Mouse (Mus musculus): ENCODE measurements around the gene Gm8108. TPM values are rescaled to one million over a fixed set of nuclear protein-coding genes. Genes with fewer than 3 reads are reported as not detected.
"Not testable (repeated sequence)": the region's sequence is repeated elsewhere in the genome, so short reads cannot be mapped to it uniquely, and the experiment has no call there.

Gene Gm8108
- total RNA-seq (2021), result 1 to 10 TPM; 2.3 to 3.9 TPM
- long read RNA-seq, experiment 1, partial matches to known transcripts, result 1 of 7 reads
- long read RNA-seq, experiment 1, other reads (novel, unspliced or antisense), result 6 of 7 reads
- long read RNA-seq, experiment 2, partial matches to known transcripts, result 0 of 3 reads
- long read RNA-seq, experiment 2, other reads (novel, unspliced or antisense), result 3 of 3 reads

DNA sequence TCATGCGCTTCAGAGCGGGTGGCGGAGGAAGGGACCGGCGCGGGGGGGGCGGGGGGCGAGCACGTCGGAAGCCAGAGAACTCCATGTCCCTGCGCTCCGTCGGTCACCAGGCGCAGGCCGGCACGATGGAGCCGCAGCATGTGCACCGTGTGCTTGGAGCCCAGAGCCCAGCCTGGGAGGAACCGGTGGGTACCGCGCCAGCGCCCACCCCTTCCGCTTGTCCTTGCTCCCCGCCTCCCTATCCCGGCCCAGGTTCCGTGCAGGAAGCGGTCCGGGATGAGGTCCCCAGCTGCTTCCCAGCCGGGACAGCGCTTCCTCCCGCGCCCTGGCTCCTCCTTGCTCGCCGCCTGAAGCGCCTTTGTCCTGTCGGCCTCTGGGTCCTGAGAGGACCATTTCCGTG lies at the start of gene Gm8108:
Gm8108 (plus strand) TSS at position 101 of the 400 bp plus-strand sequence.
- not testable (repeated sequence) for DNase-seq (ENCODE audit: low spot score in 2 of 2)

DNA sequence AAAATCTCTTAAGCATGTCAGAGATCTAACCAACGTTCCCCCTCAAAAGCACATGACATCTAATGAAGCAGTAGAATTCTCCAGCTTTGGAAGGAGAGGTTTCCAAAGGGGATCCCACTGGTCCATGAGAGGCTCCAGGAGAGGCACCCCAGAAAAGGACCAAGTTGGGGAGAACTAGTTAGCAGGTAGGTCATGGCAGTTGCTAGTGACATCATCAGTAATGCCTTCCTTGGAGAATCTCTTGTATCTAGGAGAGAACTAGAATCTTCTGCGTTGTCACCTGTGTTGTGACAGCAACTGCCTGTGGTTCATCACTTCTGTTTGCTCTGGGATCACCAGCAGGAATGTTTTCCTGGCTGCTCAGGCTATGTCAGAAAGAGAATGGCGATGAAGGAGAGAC lies 26.5 kb upstream of the Gm8108 start, which contains the start of gene Gm3115:
Gm3115 (plus strand) TSS at position 301 of the 400 bp plus-strand sequence.
- DNase-seq (ENCODE audit: low spot score in 2 of 2), result not testable (repeated sequence)

DNA sequence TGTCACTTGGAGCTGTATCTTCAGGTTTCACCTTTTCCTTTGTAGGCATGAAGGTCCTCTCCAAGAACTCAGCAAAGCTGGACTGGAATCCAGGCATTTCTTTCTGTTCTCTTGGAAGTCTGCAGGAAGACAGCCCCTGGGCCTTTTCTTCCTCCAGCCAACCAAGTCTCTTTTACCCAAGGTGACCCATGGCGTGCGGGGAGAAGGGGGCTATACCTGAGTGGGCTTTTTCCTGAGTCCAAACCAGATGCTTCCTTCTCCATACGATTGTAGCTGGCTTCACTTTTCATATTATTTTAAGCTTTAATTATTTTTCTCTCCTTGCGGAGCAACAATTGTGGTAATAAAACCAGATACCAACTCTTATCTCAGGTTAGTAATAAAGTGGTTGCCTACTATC lies 31.3 kb downstream of the Gm8108 start:
- DNase-seq (ENCODE audit: low spot score in 2 of 2), result peak in 1 of 2 experiments; percentile 1

DNA sequence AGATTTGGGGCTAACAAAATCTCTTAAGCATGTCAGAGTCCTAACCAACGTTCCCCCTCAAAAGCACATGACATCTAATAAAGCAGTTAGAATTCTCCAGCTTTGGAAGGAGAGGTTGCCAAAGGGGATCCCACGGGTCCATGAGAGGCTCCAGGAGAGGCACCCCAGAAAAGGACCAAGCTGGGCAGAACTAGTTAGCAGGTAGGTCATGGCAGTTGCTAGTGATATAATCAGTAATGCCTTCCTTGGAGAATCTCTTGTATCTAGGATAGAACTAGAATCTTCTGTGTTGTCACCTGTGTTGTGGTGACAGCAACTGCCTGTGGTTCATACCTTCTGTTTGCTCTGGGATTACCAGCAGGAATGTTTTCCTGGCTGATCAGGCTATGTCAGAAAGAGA lies 54.4 kb downstream of the Gm8108 start, which contains the start of gene Gm3127:
Gm3127 (plus strand) TSS at position 301 of the 400 bp plus-strand sequence.
- not testable (repeated sequence) for DNase-seq (ENCODE audit: low spot score in 2 of 2)

DNA sequence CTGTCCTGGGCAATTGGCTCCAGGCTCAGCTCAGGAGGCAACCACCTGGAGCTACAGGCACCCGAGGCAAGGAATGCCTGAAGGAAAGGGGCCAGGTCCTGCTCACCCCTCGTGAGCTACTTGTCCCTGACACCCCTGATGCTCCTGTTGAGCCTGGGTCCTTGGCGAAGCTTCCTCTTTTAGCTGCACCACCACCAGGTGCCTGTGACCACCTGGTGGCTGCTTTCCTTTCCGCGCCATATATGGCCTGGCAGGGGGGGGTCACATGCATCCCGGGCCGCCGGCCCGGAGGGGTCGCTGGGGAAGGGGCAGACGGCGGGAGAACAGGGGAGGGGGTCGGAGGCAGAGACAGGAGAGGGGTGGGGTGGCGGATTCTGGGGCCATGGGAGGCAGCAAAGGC lies 71.7 kb downstream of the Gm8108 start:
- DNase-seq (ENCODE audit: low spot score in 2 of 2), result peak in 1 of 2 experiments; percentile 1

Other genes with a start within 250 kb of the Gm8108 start
- not detected for gene Gm2916, start 226.4 kb upstream of the Gm8108 start, total RNA-seq (2021)
- gene Gm3029, start 178.8 kb upstream of the Gm8108 start, total RNA-seq (2021), result not detected
- under 1 TPM; 0.30 to 0.56 TPM for gene Gm3095, start 147.0 kb upstream of the Gm8108 start, total RNA-seq (2021)
- gene Gm3099, start 112.1 kb upstream of the Gm8108 start, total RNA-seq (2021), result not detected
- gene Gm5796, start 86.6 kb upstream of the Gm8108 start, total RNA-seq (2021), result 1 to 10 TPM; 2.4 to 2.6 TPM
- gene Gm3115, start 26.4 kb upstream of the Gm8108 start, total RNA-seq (2021), result under 1 TPM; 0.26 to 0.28 TPM
- not detected for gene Gm3127, start 54.5 kb downstream of the Gm8108 start, total RNA-seq (2021)
- gene Gm2974, start 72.0 kb downstream of the Gm8108 start, total RNA-seq (2021), result under 1 TPM; 0.28 to 0.79 TPM
- not detected for gene Gm3138, start 139.1 kb downstream of the Gm8108 start, total RNA-seq (2021)
- not detected for gene Gm3149, start 206.8 kb downstream of the Gm8108 start, total RNA-seq (2021)
- under 1 TPM; 0.45 to 0.49 TPM for gene 2610042L04Rik, start 224.2 kb downstream of the Gm8108 start, total RNA-seq (2021)